Mouse (Mus musculus) liver, embryonic 14.5 days (tissue): ENCODE data around the gene Tnfrsf19.

Source experiments
- CTCF ChIP-seq: IDR thresholded peaks from 2 replicates; pipeline ENCODE4 v1.5.1; 2016; ENCODE audit warnings: antibody characterized with exemption, low read depth, control low read depth
- EP300 ChIP-seq: IDR thresholded peaks from 2 replicates; pipeline ENCODE4 v1.6.1; 2016; ENCODE audit warnings: antibody characterized with exemption, low read depth

GRCm38 (mm10) chr14:61043511-61044310 is 2.6 kb downstream of the Tnfrsf19 start:
- TF ChIP-seq EP300, result no peak
- no peak for TF ChIP-seq CTCF
